Mouse (Mus musculus) heart, embryonic 14.5 days (tissue): ENCODE results near the gene Smoc1. TPM values are rescaled to one million over a fixed set of nuclear protein-coding genes. Genes with fewer than 3 reads are reported as not detected.

ENCODE experiments used
- ATAC-seq: fragments of 200-750 bp; cut with Nextera tagmentation; 2 replicates; pipeline ENCODE4 v1.8.0; 2017; ENCODE audit warnings: low read depth, moderate TSS enrichment; ENCODE audit not compliant: insufficient number of reproducible peaks, insufficient read depth, low FRiP score
- H3K27ac ChIP-seq, 2 experiments: fragments of 200-500 bp in 1 of 2; fragments of 300-500 bp in 1 of 2; sonication (generic) in 1 of 2; replicated peaks in 1 of 2; 2 replicates each; pipeline ENCODE4 v1.5.1; 2012 to 2014; ENCODE audit warnings: low read depth in 2 of 2, low read length in 2 of 2, control low read depth in 1 of 2, mild to moderate bottlenecking in 1 of 2, mixed read lengths in 1 of 2; ENCODE audit not compliant: control insufficient read depth in 1 of 2, insufficient read depth in 1 of 2
- H3K27me3 ChIP-seq: fragments of 300-500 bp; sonication (generic); 2 replicates; pipeline ENCODE4 v1.6.1; 2014; ENCODE audit warnings: mild to moderate bottlenecking, low read length, control low read depth; ENCODE audit not compliant: control insufficient read depth, insufficient read depth
- H3K36me3 ChIP-seq: fragments of 300-500 bp; sonication (generic); 2 replicates; pipeline ENCODE4 v1.6.1; 2014; ENCODE audit warnings: mild to moderate bottlenecking, control low read depth, low read length, mixed read lengths; ENCODE audit not compliant: control insufficient read depth, insufficient read depth
- H3K4me1 ChIP-seq, 2 experiments: fragments of 200-500 bp in 1 of 2; fragments of 300-500 bp in 1 of 2; sonication (generic) in 1 of 2; 2 replicates each; pipeline ENCODE4 v1.6.1; 2012 to 2014; ENCODE audit warnings: low read length in 2 of 2, control low read depth in 1 of 2, mixed read lengths in 1 of 2; ENCODE audit not compliant: control insufficient read depth in 2 of 2, insufficient read depth in 2 of 2
- H3K4me2 ChIP-seq: fragments of 300-500 bp; sonication (generic); 2 replicates; pipeline ENCODE4 v1.6.1; 2014; ENCODE audit warnings: mild to moderate bottlenecking, low read length
- H3K4me3 ChIP-seq, 2 experiments: fragments of 200-500 bp in 1 of 2; fragments of 300-500 bp in 1 of 2; sonication (generic) in 1 of 2; 2 replicates each; pipeline ENCODE4 v1.5.1; 2012 to 2014; ENCODE audit warnings: low read length in 2 of 2, mild to moderate bottlenecking in 2 of 2, control low read depth in 1 of 2, low read depth in 1 of 2, moderate library complexity in 1 of 2; ENCODE audit not compliant: control insufficient read depth in 1 of 2, insufficient read depth in 1 of 2
- H3K9ac ChIP-seq: fragments of 300-500 bp; sonication (generic); 2 replicates; pipeline ENCODE4 v1.6.1; 2014; ENCODE audit warnings: mild to moderate bottlenecking, low read length
- H3K9me3 ChIP-seq: fragments of 300-500 bp; sonication (generic); 2 replicates; pipeline ENCODE4 v1.6.1; 2016; ENCODE audit warnings: low read length, control low read depth; ENCODE audit not compliant: control insufficient read depth
- WGBS: fragments of 180-500 bp; shearing (Covaris S2); extraction: QIAGEN DNeasy Blood & Tissue Kit; methylation state at CpG from one replicate; pipeline ENCODE4 v1.1.7; 2014; 5-methylcytosine and 5-hydroxymethylcytosine counted together
- microRNA-seq: library from miRNA; unstranded; fragments of <30 nt; microRNA quantifications from one replicate; pipeline ENCODE4, GENCODE M21; 2016
- polyA plus RNA-seq: library from polyadenylated mRNA; unstranded; fragments of >200 nt; fragmentation: Nextera tagmentation; extraction: Ambion mirVana; gene quantifications from 2 replicates; pipeline ENCODE4 v1.2.1, GENCODE M21; 2014

The Smoc1 gene
- polyA plus RNA-seq, 1 experiment from 2014 or later = 8.1 TPM

DNA sequence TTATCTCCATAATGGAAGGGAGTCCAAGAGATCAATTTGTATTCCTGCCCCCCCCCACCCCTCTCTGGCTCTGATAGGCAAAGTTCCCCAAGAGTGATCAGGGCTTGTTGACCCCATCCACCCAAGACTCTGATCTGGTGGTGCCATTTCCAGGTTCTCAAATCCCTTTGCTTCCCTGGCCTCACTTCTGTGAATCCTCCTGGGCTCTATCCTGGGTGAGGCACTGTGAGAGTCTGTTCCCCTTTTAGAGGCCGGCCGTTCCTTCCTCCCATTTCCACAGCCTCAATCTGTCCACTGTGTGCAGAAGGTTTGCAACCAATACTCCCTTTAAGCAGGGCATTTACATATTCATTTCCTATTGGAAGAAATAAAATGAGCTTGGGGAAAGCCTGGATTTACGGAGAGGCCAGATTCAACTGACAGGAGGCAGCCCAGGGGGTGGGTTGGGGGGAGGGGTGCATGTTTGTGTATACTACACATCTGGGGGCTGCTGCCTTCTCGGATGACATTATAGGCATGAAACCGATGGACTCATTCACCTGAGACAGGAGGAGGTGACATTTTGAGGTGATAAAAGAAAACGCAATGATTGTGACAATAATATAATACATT lies 199.5 kb downstream of the Smoc1 start:
- no peaks in the 10 kb centered on the region for H3K27me3 ChIP-seq
- H3K9ac ChIP-seq = no peak overlapping the region
- no peak overlapping the region for H3K4me3 ChIP-seq
- H3K4me2 ChIP-seq = no peak overlapping the region
- H3K27ac ChIP-seq = no peak overlapping the region
- no peaks in the 10 kb centered on the region for H3K4me1 ChIP-seq
- WGBS = 39% methylated on average over 6 of the region's 6 CpGs
- no peaks in the 10 kb centered on the region for H3K9me3 ChIP-seq
- ATAC-seq = no peak
- H3K36me3 ChIP-seq = no peaks in the 10 kb centered on the region

DNA sequence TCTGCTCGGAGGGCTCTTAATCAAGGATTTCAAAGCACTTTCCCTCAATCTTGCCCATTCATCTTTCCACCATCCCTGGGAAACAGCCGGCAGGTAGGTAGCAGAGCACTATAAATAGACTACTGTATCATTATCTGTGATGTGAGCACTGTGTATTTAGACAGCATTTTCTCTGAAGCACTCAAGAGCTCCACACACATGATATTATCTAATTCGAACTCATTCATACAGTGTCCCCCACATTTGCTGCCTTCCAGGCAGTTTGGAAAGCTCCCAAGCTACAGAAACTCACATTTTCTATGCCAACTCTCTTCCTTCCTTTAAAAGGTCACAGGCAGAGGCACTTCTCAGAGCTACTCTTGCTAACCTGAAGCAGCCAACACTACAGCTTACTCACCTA lies 200.0 kb downstream of the Smoc1 start:
- H3K9me3 ChIP-seq = no peaks in the 10 kb centered on the region
- 32% methylated on average over 3 of the region's 3 CpGs for WGBS
- no peak overlapping the region for H3K4me3 ChIP-seq
- H3K36me3 ChIP-seq = no peaks in the 10 kb centered on the region
- no peaks in the 10 kb centered on the region for H3K4me1 ChIP-seq
- H3K9ac ChIP-seq = no peak overlapping the region
- H3K27ac ChIP-seq = no peak overlapping the region
- no peaks in the 10 kb centered on the region for H3K27me3 ChIP-seq
- ATAC-seq = no peak
- no peak overlapping the region for H3K4me2 ChIP-seq

GRCm38 (mm10) chr12:81227767-81228460 lies 201.3 kb downstream of the Smoc1 start:
- ATAC-seq = no peak
- H3K4me2 ChIP-seq = no peak overlapping the region
- WGBS = 63% methylated on average over 5 of the region's 5 CpGs

DNA sequence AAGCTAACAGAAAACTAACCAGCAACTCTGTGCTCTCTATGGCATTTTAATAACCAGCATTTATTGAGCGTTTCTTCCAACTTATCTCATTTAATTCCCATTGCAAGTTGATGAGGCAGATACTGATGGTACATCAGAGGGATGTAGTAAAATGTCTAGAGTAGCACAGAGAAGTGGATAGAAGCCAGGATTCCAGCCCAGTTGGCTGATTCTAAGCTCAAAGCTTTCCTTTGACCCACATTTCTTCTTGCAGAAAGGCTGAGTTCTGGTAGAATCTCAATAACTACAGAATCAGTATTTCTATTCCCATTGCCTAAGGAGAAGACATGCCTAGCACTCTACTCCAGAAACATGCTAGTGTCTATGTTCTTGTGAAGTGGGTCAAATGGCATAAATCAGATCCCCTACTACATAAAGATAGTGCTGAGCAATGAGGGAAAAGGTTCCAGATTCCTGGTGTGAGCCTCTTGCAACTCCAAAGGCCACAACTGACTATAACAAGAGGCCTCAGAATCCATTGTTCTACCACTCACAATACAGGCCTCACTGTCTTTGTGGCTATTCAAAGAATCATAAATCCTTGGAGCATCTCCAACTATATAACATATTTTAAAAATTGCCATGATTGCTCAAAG lies 207.3 kb downstream of the Smoc1 start:
- ATAC-seq = no peak
- H3K9me3 ChIP-seq = 0 out of 2 replicates have a peak, but pooled peaks cover 3% of the 10 kb centered on the region
- no peak overlapping the region for H3K9ac ChIP-seq
- no peaks in the 10 kb centered on the region for H3K36me3 ChIP-seq
- H3K4me1 ChIP-seq = no peaks in the 10 kb centered on the region
- 63% methylated on average over 1 of the region's 1 CpGs for WGBS
- H3K4me2 ChIP-seq = no peak overlapping the region
- no peaks in the 10 kb centered on the region for H3K27me3 ChIP-seq
- no peak overlapping the region for H3K27ac ChIP-seq
- no peak overlapping the region for H3K4me3 ChIP-seq

More at GRCm38 (mm10) chr12:81227767-81228460, 201.3 kb downstream of the Smoc1 start:
- H3K4me3 ChIP-seq = no peak overlapping the region
- no peaks in the 10 kb centered on the region for H3K36me3 ChIP-seq
- no peaks in the 10 kb centered on the region for H3K9me3 ChIP-seq
- no peak overlapping the region for H3K9ac ChIP-seq
- no peaks in the 10 kb centered on the region for H3K4me1 ChIP-seq
- no peaks in the 10 kb centered on the region for H3K27me3 ChIP-seq
- no peak overlapping the region for H3K27ac ChIP-seq

- no peak overlapping the region for H3K4me3 ChIP-seq
- WGBS = 66% methylated on average over 10 of the region's 10 CpGs
Measured at GRCm38 (mm10) chr12:81235456-81236330, 209.1 kb downstream of the Smoc1 start.

More at GRCm38 (mm10) chr12:81235456-81236330, 209.1 kb downstream of the Smoc1 start:
- ATAC-seq = no peak
- Histone ChIP-seq H3K36me3 (no peaks in the 10 kb centered on the region), H3K9ac (no peak overlapping the region), H3K4me2 (no peak overlapping the region), H3K27me3 (no peaks in the 10 kb centered on the region), H3K27ac (no peak overlapping the region), H3K9me3 (0 out of 2 replicates have a peak, but pooled peaks cover 6% of the 10 kb centered on the region), H3K4me1 (no peaks in the 10 kb centered on the region)

Small RNA genes within 50 kb of the gene (microRNA-seq; reads per million reads assigned to microRNA genes)
- gene Mir3067 = 4.2 reads per million, percentile 12 among the genes with 10 or more reads in this experiment

Other genes starting within 250 kb of the Smoc1 start
- 22.3 and 22.5 TPM in 2 replicates for gene Susd6, start 236.3 kb upstream of the Smoc1 start, polyA plus RNA-seq
- gene Srsf5, start 81.3 kb upstream of the Smoc1 start, polyA plus RNA-seq = 208 and 242 TPM in 2 replicates
- gene Slc10a1, start 58.1 kb upstream of the Smoc1 start, polyA plus RNA-seq = 0.58 and 0.74 TPM in 2 replicates